Mouse (Mus musculus) liver, adult 10 weeks (tissue): ENCODE data around the gene Nanos1. TPM values are rescaled to one million over a fixed set of nuclear protein-coding genes. Genes with fewer than 3 reads are reported as not detected.

Experiments used
- polyA plus RNA-seq: library from polyadenylated mRNA; stranded (reverse); fragments of 350-450 nt; fragmentation: Illumina TruSeq; extraction: RNeasy Lipid Tissue Mini Kit (QIAGEN cat#74804); gene quantifications from one replicate; pipeline ENCODE4 v1.2.3, GENCODE M21; 2014; ENCODE audit warnings: low read depth, low replicate concordance

Nanos1 gene
- not detected for polyA plus RNA-seq

DNA sequence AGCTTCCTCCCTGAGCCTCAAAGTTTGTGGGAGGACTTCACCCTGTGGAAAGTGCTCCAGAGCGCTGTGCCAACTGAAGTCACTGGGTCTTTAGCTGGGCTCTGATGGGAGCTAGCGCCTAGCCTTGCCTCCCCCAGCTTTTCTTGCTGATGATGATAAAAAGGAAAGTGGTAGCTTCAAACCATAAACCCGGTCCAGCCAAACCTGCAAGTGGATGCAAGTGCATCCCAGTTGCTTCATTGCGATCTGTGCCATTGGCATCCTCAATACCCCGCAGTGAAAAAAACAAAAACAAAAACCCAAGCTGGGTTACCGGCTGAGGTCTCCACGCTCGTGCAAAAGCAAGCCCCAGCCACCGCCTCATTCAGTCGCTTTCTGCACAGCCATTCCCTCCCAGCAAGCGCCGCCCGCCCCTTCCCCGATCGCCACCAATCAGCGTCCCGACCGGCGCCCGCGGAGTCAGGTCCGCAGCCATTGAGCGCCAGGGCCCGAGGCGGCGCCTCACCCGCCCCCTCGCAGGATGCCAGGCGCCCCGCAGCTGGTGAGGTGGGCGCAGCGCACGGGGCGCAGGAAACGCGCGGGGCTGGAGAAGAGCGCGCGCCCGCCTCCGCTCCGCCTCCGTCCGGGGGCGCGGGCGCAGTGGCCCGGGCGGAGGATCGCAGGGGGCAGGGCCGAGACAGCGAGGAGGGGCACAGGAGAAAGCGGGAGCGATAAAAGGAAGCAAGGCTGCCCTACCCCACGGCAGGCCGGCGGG, at the start of gene Nanos1:
Nanos1 (plus strand) TSS at position 550 of the 754 bp plus-strand sequence.

DNA sequence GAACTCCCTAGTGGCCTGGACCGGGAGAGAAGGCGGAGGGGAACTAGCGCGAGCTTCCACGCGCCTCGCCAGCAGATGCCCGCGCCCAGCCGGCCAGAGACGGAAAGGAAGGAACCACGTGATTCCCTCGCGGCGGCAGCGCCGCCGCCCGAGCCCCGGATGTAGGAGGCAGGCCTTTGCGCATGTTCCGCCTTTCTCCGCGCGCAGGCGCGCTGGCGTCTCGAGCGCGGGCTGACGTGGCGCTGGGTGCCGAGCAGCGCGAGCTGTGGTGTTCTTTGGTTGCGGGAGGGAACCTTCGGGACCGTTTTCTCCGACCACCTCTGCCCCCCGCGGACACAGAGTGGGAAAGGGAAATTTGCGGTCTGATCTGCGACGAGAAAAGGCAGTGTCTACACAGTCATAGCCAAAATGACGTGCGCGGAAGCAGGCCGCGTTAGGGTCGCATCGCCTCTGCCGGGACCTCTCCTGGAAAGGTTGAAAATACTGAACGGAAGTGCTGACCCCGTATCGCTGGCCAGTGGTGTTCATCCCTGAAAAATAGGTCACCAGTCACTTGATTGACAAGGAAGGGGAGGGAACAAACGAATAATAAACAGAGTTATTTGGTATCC, 34.9 kb downstream of the Nanos1 start, which contains the start of gene Eif3a:
Eif3a (minus strand) TSS at position 108 of the 611 bp plus-strand sequence.

Other genes starting within 250 kb of the Nanos1 start
- gene Cacul1, start 175.0 kb upstream of the Nanos1 start, polyA plus RNA-seq: 56.9 TPM
- gene Eif3a, start 34.7 kb downstream of the Nanos1 start, polyA plus RNA-seq: 92.8 TPM
- gene Fam45a, start 55.6 kb downstream of the Nanos1 start, polyA plus RNA-seq: 54.1 TPM
- gene Sfxn4, start 105.5 kb downstream of the Nanos1 start, polyA plus RNA-seq: 0.45 TPM
- 163 TPM for gene Prdx3, start 118.6 kb downstream of the Nanos1 start, polyA plus RNA-seq
- 4.7 TPM for gene Grk5, start 133.8 kb downstream of the Nanos1 start, polyA plus RNA-seq